Mouse (Mus musculus): ENCODE measurements around the gene Rps3a1. TPM values are rescaled to one million over a fixed set of nuclear protein-coding genes. Genes with fewer than 3 reads are reported as not detected.

Gene Rps3a1
- total RNA-seq (2017), result 2,726 to 3,318 TPM (median 3,221 TPM) in 3 replicates

- ATAC-seq (replicated peaks; ENCODE audit: insufficient number of reproducible peaks, low FRiP score, low TSS enrichment, poor library complexity, severe bottlenecking), result peak; percentile 92
These were observed at the start of gene Rps3a1 for GRCm38 (mm10) chr3:86142263-86142933. Rps3a1 (minus strand) TSS chr3:86142702.

GRCm38 (mm10) chr3:86187736-86188389, 45.4 kb upstream of the Rps3a1 start:
- no peak for ATAC-seq (replicated peaks; ENCODE audit: insufficient number of reproducible peaks, low FRiP score, low TSS enrichment, poor library complexity, severe bottlenecking)

GRCm38 (mm10) chr3:86184546-86184945, 42.0 kb upstream of the Rps3a1 start:
- ATAC-seq (replicated peaks; ENCODE audit: insufficient number of reproducible peaks, low FRiP score, low TSS enrichment, poor library complexity, severe bottlenecking), result no peak

GRCm38 (mm10) chr3:86181107-86181506, 38.6 kb upstream of the Rps3a1 start:
- ATAC-seq (replicated peaks; ENCODE audit: insufficient number of reproducible peaks, low FRiP score, low TSS enrichment, poor library complexity, severe bottlenecking), result no peak

- ATAC-seq (replicated peaks; ENCODE audit: insufficient number of reproducible peaks, low FRiP score, low TSS enrichment, poor library complexity, severe bottlenecking), result no peak
These were observed 37.2 kb upstream of the Rps3a1 start for GRCm38 (mm10) chr3:86179714-86180113.

- ATAC-seq (replicated peaks; ENCODE audit: insufficient number of reproducible peaks, low FRiP score, low TSS enrichment, poor library complexity, severe bottlenecking), result no peak
These were observed 26.4 kb upstream of the Rps3a1 start for GRCm38 (mm10) chr3:86168841-86169425.

- no peak for ATAC-seq (replicated peaks; ENCODE audit: insufficient number of reproducible peaks, low FRiP score, low TSS enrichment, poor library complexity, severe bottlenecking)
These were observed 7.0 kb upstream of the Rps3a1 start for GRCm38 (mm10) chr3:86149521-86149920.

GRCm38 (mm10) chr3:86149063-86149462, 6.6 kb upstream of the Rps3a1 start:
- ATAC-seq (replicated peaks; ENCODE audit: insufficient number of reproducible peaks, low FRiP score, low TSS enrichment, poor library complexity, severe bottlenecking), result no peak

GRCm38 (mm10) chr3:86143343-86143742, 841 bp upstream of the Rps3a1 start:
- ATAC-seq (replicated peaks; ENCODE audit: insufficient number of reproducible peaks, low FRiP score, low TSS enrichment, poor library complexity, severe bottlenecking), result no peak

- ATAC-seq (replicated peaks; ENCODE audit: insufficient number of reproducible peaks, low FRiP score, low TSS enrichment, poor library complexity, severe bottlenecking), result peak; percentile 7; the same call in 1 of the 2 replicates
These were observed 424 bp upstream of the Rps3a1 start for GRCm38 (mm10) chr3:86142934-86143317.

GRCm38 (mm10) chr3:86141886-86142262, 628 bp downstream of the Rps3a1 start:
- peak; percentile 23; the same call in 1 of the 2 replicates for ATAC-seq (replicated peaks; ENCODE audit: insufficient number of reproducible peaks, low FRiP score, low TSS enrichment, poor library complexity, severe bottlenecking)

- ATAC-seq (replicated peaks; ENCODE audit: insufficient number of reproducible peaks, low FRiP score, low TSS enrichment, poor library complexity, severe bottlenecking), result no peak
These were observed 1.1 kb downstream of the Rps3a1 start for GRCm38 (mm10) chr3:86141366-86141765.

GRCm38 (mm10) chr3:86139660-86140059, 2.8 kb downstream of the Rps3a1 start:
- ATAC-seq (replicated peaks; ENCODE audit: insufficient number of reproducible peaks, low FRiP score, low TSS enrichment, poor library complexity, severe bottlenecking), result no peak

- no peak for ATAC-seq (replicated peaks; ENCODE audit: insufficient number of reproducible peaks, low FRiP score, low TSS enrichment, poor library complexity, severe bottlenecking)
These were observed 5.4 kb downstream of the Rps3a1 start for GRCm38 (mm10) chr3:86136936-86137574.

- no peak for ATAC-seq (replicated peaks; ENCODE audit: insufficient number of reproducible peaks, low FRiP score, low TSS enrichment, poor library complexity, severe bottlenecking)
These were observed 6.5 kb downstream of the Rps3a1 start for GRCm38 (mm10) chr3:86135886-86136563.

GRCm38 (mm10) chr3:86134939-86135638, 7.4 kb downstream of the Rps3a1 start:
- ATAC-seq (replicated peaks; ENCODE audit: insufficient number of reproducible peaks, low FRiP score, low TSS enrichment, poor library complexity, severe bottlenecking), result no peak

- ATAC-seq (replicated peaks; ENCODE audit: insufficient number of reproducible peaks, low FRiP score, low TSS enrichment, poor library complexity, severe bottlenecking), result peak; percentile 60; the same call in 1 of the 2 replicates
These were observed 12.7 kb downstream of the Rps3a1 start for GRCm38 (mm10) chr3:86129757-86130156.

GRCm38 (mm10) chr3:86123251-86123746, 19.2 kb downstream of the Rps3a1 start:
- no peak for ATAC-seq (replicated peaks; ENCODE audit: insufficient number of reproducible peaks, low FRiP score, low TSS enrichment, poor library complexity, severe bottlenecking)

Measured in monocyte, adult 5-6 weeks (primary cell).